Mouse (Mus musculus) E14TG2a.4 (cell line): ENCODE measurements around the gene Zfp616.

Experiments
- CTCF ChIP-seq: conservative IDR thresholded peaks from 2 replicates; pipeline ENCODE4 v1.5.1; 2014; ENCODE audit warnings: low read length
- NANOG ChIP-seq: IDR thresholded peaks from 2 replicates; pipeline ENCODE4 v1.6.1; 2014; ENCODE audit warnings: borderline replicate concordance, low read length, mixed read lengths

GRCm38 (mm10) chr11:74100724-74101123, 31.0 kb downstream of the Zfp616 start:
- TF ChIP-seq CTCF: no peak
- TF ChIP-seq NANOG: no peak
